8 mouse cellular contexts compared by ENCODE assay signal in genomic region chr8:124520249-124521080, GRCm38 (mm10). TPM values are rescaled to one million over a fixed set of nuclear protein-coding genes. Genes with fewer than 3 reads are reported as not detected.
DNase-seq lines count a peak whose midpoint lies in the region; ATAC-seq lines count a peak whose summit lies in the region.

Gene Cog2 (plus strand): TSS chr8:124520767.

- H3K27ac ChIP-seq in hindbrain, embryonic 11.5 days (ENCODE audit: low read depth, low read length), result no peak within 1 kb of the TSS

- WGBS in hindbrain, embryonic 11.5 days, result 10% methylated on average over 50 of the region's 50 CpGs

- DNase-seq in Muller cell, postnatal 12 days (ENCODE audit: inconsistent ontology term), result peak; percentile 92
- peak; percentile 91 for DNase-seq in cerebellum, adult 9-11 months
- DNase-seq in frontal cortex, adult 2 months (ENCODE audit: extremely low spot score in 1 of 2, low spot score in 1 of 2), result peak; percentile 77 to 93
- DNase-seq in hindbrain, embryonic 11.5 days (ENCODE audit: low spot score), result peak; percentile 96
- peak; percentile 84 to 93 for DNase-seq in layer of hippocampus, postnatal 10 days (ENCODE audit: low spot score in 2 of 2)
- DNase-seq in lung, postnatal 10 days, result peak; percentile 94
- peak; percentile 89 for DNase-seq in ovary, postnatal 36 days (ENCODE audit: low spot score)
- peak; percentile 88 for DNase-seq in thymus, postnatal 25 days

- H3K9me3 ChIP-seq in hindbrain, embryonic 11.5 days (ENCODE audit: control insufficient read depth, low read length), result no peaks in the 10 kb centered on the region

- peak within 1 kb of the TSS; percentile 83 for H3K9ac ChIP-seq in hindbrain, embryonic 11.5 days (ENCODE audit: low read depth, low read length)

- peak within 1 kb of the TSS; percentile 91 for H3K4me3 ChIP-seq in hindbrain, embryonic 11.5 days (ENCODE audit: low read depth, low read length)

- peak; percentile 97 for ATAC-seq in hindbrain, embryonic 11.5 days (ENCODE audit: low FRiP score)

- no peaks in the 10 kb centered on the region for H3K36me3 ChIP-seq in hindbrain, embryonic 11.5 days (ENCODE audit: control insufficient read depth, insufficient read depth, low read length)

- H3K4me1 ChIP-seq in hindbrain, embryonic 11.5 days (replicated peaks; ENCODE audit: control insufficient read depth, insufficient read depth, low read length), result peaks cover 2% of the 10 kb centered on the region; the same call in 1 of the 2 replicates

- no peaks in the 10 kb centered on the region for H3K27me3 ChIP-seq in hindbrain, embryonic 11.5 days (ENCODE audit: control insufficient read depth, insufficient read depth, low read length)

- H3K4me2 ChIP-seq in hindbrain, embryonic 11.5 days (replicated peaks; ENCODE audit: low read depth, low read length), result peak within 1 kb of the TSS; percentile 80

RNA-seq across cellular contexts. Expression of gene Cog2, which starts in this region (rescaled TPM):
- polyA plus RNA-seq in frontal cortex, adult 2 months (2012; rRNA removed), result 26.0 and 28.9 TPM in 2 replicates
- 35.8 and 39.5 TPM in 2 replicates for polyA plus RNA-seq in hindbrain, embryonic 11.5 days (2014; fragmentation: Nextera tagmentation; extraction: Ambion mirVana)
- total RNA-seq in layer of hippocampus, postnatal 10 days (2021), result 10 to 100 TPM; 34.7 to 38.7 TPM
